Mouse (Mus musculus): ENCODE data around the gene Gm16381. TPM values are rescaled to one million over a fixed set of nuclear protein-coding genes. Genes with fewer than 3 reads are reported as not detected.
"Not testable (repeated sequence)": the region's sequence is repeated elsewhere in the genome, so short reads cannot be mapped to it uniquely, and the experiment has no call there.

Gene Gm16381
- not detected in 2 replicates for polyA plus RNA-seq (2014; fragmentation: Nextera tagmentation; extraction: Ambion mirVana)

- not testable (repeated sequence) for H3K4me1 ChIP-seq (replicated peaks; ENCODE audit: control insufficient read depth, insufficient read depth, low read length); H3K27me3 ChIP-seq (ENCODE audit: control insufficient read depth, insufficient read depth, low read length); DNase-seq (ENCODE audit: low spot score); H3K9ac ChIP-seq (ENCODE audit: low read length); H3K36me3 ChIP-seq (ENCODE audit: control insufficient read depth, insufficient read depth, low read length); H3K27ac ChIP-seq (ENCODE audit: low read depth, low read length); H3K4me2 ChIP-seq (ENCODE audit: low read depth, low read length, severe bottlenecking); H3K4me3 ChIP-seq (ENCODE audit: low read depth, low read length); H3K9me3 ChIP-seq (ENCODE audit: control insufficient read depth, low read length); ATAC-seq (replicated peaks; ENCODE audit: low FRiP score)
- 72% methylated on average over 1 of the region's 2 CpGs for WGBS
These were observed at the start of gene Gm16381 for GRCm38 (mm10) chr12:87644520-87644919. Gm16381 (minus strand) TSS chr12:87644620.

GRCm38 (mm10) chr12:87652916-87653703 lies 8.7 kb upstream of the Gm16381 start:
- 59% methylated on average over 2 of the region's 4 CpGs for WGBS
- H3K27ac ChIP-seq (ENCODE audit: low read depth, low read length): not testable (repeated sequence)

DNA sequence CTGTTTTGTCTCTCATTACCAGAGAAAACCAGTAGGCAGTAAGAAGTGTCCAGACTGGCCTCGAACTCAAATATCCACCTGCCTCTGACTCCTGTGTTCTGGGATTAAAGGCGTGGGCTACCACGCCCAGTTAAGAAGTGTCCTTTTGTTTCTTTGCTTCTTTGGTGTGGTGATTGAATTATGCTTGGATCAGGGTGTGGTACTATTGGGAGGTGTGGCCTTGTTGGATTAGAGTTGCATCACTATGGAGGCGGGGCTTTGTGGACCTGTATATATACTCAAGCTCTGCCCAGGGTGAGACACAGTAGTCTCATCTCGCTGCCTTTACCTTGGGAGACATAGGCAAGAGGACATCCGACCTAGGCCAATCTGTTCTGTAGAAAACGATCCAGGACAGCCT lies 25.9 kb downstream of the Gm16381 start, which contains the start of gene Gm4027:
Gene Gm4027, plus strand, starts transcription at position 301 of the 400 bp plus-strand sequence.
- not testable (repeated sequence) for H3K9ac ChIP-seq (ENCODE audit: low read length); H3K4me2 ChIP-seq (ENCODE audit: low read depth, low read length, severe bottlenecking); H3K4me1 ChIP-seq (replicated peaks; ENCODE audit: control insufficient read depth, insufficient read depth, low read length); H3K4me3 ChIP-seq (ENCODE audit: low read depth, low read length); H3K36me3 ChIP-seq (ENCODE audit: control insufficient read depth, insufficient read depth, low read length); H3K27me3 ChIP-seq (ENCODE audit: control insufficient read depth, insufficient read depth, low read length); DNase-seq (ENCODE audit: low spot score); H3K27ac ChIP-seq (ENCODE audit: low read depth, low read length); ATAC-seq (replicated peaks; ENCODE audit: low FRiP score); H3K9me3 ChIP-seq (ENCODE audit: control insufficient read depth, low read length)
- WGBS: 92% methylated on average over 5 of the region's 7 CpGs

More at GRCm38 (mm10) chr12:87652916-87653703, 8.7 kb upstream of the Gm16381 start:
- H3K9me3 ChIP-seq (ENCODE audit: control insufficient read depth, low read length); H3K4me2 ChIP-seq (ENCODE audit: low read depth, low read length, severe bottlenecking); H3K4me3 ChIP-seq (ENCODE audit: low read depth, low read length); H3K36me3 ChIP-seq (ENCODE audit: control insufficient read depth, insufficient read depth, low read length); H3K9ac ChIP-seq (ENCODE audit: low read length); H3K27me3 ChIP-seq (ENCODE audit: control insufficient read depth, insufficient read depth, low read length); ATAC-seq (replicated peaks; ENCODE audit: low FRiP score); DNase-seq (ENCODE audit: low spot score); H3K4me1 ChIP-seq (replicated peaks; ENCODE audit: control insufficient read depth, insufficient read depth, low read length): not testable (repeated sequence)

DNA sequence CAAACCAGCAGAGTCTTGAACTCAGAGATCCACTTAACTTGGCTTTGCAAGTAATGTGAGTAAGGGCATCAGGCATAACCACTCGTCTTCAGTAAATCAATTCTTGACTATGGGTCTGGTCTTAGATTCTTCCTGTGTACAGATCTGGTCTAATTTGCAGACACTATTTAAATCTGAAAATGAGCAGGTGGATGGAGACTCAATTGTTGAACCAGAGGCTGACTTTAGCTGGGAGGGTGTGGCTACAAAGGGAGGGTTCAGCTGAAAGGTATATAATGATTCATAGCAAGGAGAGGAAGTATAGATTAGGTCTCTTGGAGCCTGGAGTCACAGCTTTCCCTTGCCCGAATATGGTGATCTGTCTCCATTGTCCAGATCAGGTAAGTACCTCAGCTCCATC lies 42.0 kb downstream of the Gm16381 start, which contains the start of gene Oog1:
Gene Oog1, plus strand, starts transcription at position 301 of the 400 bp plus-strand sequence.
- H3K4me2 ChIP-seq (ENCODE audit: low read depth, low read length, severe bottlenecking); DNase-seq (ENCODE audit: low spot score); ATAC-seq (replicated peaks; ENCODE audit: low FRiP score); H3K4me3 ChIP-seq (ENCODE audit: low read depth, low read length); H3K9me3 ChIP-seq (ENCODE audit: control insufficient read depth, low read length); H3K4me1 ChIP-seq (replicated peaks; ENCODE audit: control insufficient read depth, insufficient read depth, low read length); H3K27me3 ChIP-seq (ENCODE audit: control insufficient read depth, insufficient read depth, low read length); H3K36me3 ChIP-seq (ENCODE audit: control insufficient read depth, insufficient read depth, low read length); H3K27ac ChIP-seq (ENCODE audit: low read depth, low read length); H3K9ac ChIP-seq (ENCODE audit: low read length): not testable (repeated sequence)
- 83% methylated on average over 1 of the region's 2 CpGs for WGBS

DNA sequence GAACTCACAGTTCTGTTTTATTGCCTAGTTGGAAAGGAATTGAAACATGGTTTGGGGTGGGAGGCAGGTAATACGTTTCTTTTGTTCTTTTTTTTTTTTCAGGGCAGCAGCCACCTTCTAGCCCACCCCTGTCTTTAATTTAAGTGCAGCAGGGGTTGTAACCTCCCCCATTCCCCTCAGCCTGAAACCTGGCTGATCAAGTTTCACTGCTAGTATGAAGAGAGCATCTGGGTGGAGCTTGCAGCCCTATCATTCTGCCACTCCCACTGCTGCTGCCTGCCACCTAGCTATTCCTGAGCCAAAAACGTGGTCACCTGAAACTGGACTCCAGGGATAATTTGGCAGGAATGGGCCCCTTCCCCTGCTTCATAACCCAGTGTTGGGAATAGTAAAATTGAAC lies 43.0 kb downstream of the Gm16381 start:
- ATAC-seq (replicated peaks; ENCODE audit: low FRiP score); H3K9me3 ChIP-seq (ENCODE audit: control insufficient read depth, low read length); H3K27me3 ChIP-seq (ENCODE audit: control insufficient read depth, insufficient read depth, low read length); DNase-seq (ENCODE audit: low spot score); H3K4me1 ChIP-seq (replicated peaks; ENCODE audit: control insufficient read depth, insufficient read depth, low read length); H3K9ac ChIP-seq (ENCODE audit: low read length); H3K36me3 ChIP-seq (ENCODE audit: control insufficient read depth, insufficient read depth, low read length); H3K27ac ChIP-seq (ENCODE audit: low read depth, low read length); H3K4me3 ChIP-seq (ENCODE audit: low read depth, low read length); H3K4me2 ChIP-seq (ENCODE audit: low read depth, low read length, severe bottlenecking): not testable (repeated sequence)
- WGBS: 7% methylated on average over 2 of the region's 2 CpGs

Other genes starting within 250 kb of the Gm16381 start
- 271 and 294 TPM in 2 replicates for gene Slirp, start 200.7 kb downstream of the Gm16381 start, polyA plus RNA-seq (2014; fragmentation: Nextera tagmentation; extraction: Ambion mirVana)
- 54.8 and 56.8 TPM in 2 replicates for gene Alkbh1, start 200.6 kb downstream of the Gm16381 start, polyA plus RNA-seq (2014; fragmentation: Nextera tagmentation; extraction: Ambion mirVana)
- gene Snw1, start 172.3 kb downstream of the Gm16381 start, polyA plus RNA-seq (2014; fragmentation: Nextera tagmentation; extraction: Ambion mirVana): 158 and 165 TPM in 2 replicates
- not detected in 2 replicates for gene Gm5788, start 149.9 kb downstream of the Gm16381 start, polyA plus RNA-seq (2014; fragmentation: Nextera tagmentation; extraction: Ambion mirVana)
- gene Gm8300, start 130.3 kb downstream of the Gm16381 start, polyA plus RNA-seq (2014; fragmentation: Nextera tagmentation; extraction: Ambion mirVana): not detected in 2 replicates
- gene Oog1, start 41.9 kb downstream of the Gm16381 start, polyA plus RNA-seq (2014; fragmentation: Nextera tagmentation; extraction: Ambion mirVana): not detected in 2 replicates
- gene Gm4027, start 25.8 kb downstream of the Gm16381 start, polyA plus RNA-seq (2014; fragmentation: Nextera tagmentation; extraction: Ambion mirVana): not detected in 2 replicates
- gene Gm21319, start 131.1 kb upstream of the Gm16381 start, polyA plus RNA-seq (2014; fragmentation: Nextera tagmentation; extraction: Ambion mirVana): not detected in 2 replicates
- gene Gm21936, start 150.9 kb upstream of the Gm16381 start, polyA plus RNA-seq (2014; fragmentation: Nextera tagmentation; extraction: Ambion mirVana): not detected in 2 replicates
- gene BB287469, start 172.0 kb upstream of the Gm16381 start, polyA plus RNA-seq (2014; fragmentation: Nextera tagmentation; extraction: Ambion mirVana): not detected in 2 replicates
- not detected in 2 replicates for gene Gm2001, start 197.7 kb upstream of the Gm16381 start, polyA plus RNA-seq (2014; fragmentation: Nextera tagmentation; extraction: Ambion mirVana)
- not detected in 2 replicates for gene Gm2016, start 229.5 kb upstream of the Gm16381 start, polyA plus RNA-seq (2014; fragmentation: Nextera tagmentation; extraction: Ambion mirVana)